Mouse (Mus musculus) left cerebral cortex, postnatal 4 days (tissue): ENCODE results near the gene Cd247. TPM values are rescaled to one million over a fixed set of nuclear protein-coding genes. Genes with fewer than 3 reads are reported as not detected.

ENCODE experiments used
- DNase-seq: peaks from one replicate; pipeline ENCODE4 v3.0.0-alpha.2; 2022
- intact Hi-C: fragments of 180-260 bp; cut with DNase I; formaldehyde crosslinking; loops from one replicate; pipeline ENCODE4 v1.15.1; 2025
- total RNA-seq, 2 experiments: library from RNA; stranded (reverse); gene quantifications; 2 replicates each; pipeline ENCODE4 v1.2.3; 2021

Gene Cd247
- total RNA-seq, 2 experiments from 2014 or later: 0.28 TPM; not detected in 1

- DNase-seq: no peak
- intact Hi-C loops: loop anchor here (10.0 kb wide), 1 partner anchor 115 kb away; no protein-coding TSS in a partner anchor
Measured at GRCm38 (mm10) chr1:165849458-165850445, 61.3 kb downstream of the Cd247 start.

DNA sequence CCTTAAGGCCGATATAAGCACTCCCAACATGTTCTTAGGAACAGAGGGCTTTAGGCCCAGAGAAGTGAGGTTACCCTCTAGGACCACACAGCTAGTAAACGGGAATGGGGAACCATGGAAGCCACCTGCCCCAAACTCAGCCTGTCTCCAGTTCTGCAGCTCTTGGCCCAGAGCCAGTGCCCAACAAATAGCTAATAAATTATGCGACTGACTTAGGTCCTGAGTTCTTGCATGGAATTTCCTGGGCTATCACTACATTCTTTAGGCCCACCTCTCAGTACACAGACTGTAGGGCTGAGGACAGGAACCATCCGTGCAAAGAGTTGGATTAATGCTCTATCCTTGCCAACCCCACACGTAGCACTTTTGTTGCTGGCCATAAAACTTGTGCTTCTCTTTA lies 63.6 kb downstream of the Cd247 start:
- intact Hi-C loops: loop anchor here (10.0 kb wide), 1 partner anchor 113 kb away; no protein-coding TSS in a partner anchor

GRCm38 (mm10) chr1:165853131-165853721 lies 64.7 kb downstream of the Cd247 start:
- no peak for DNase-seq
- intact Hi-C loops: loop anchor here (10.0 kb wide), 1 partner anchor 112 kb away; no protein-coding TSS in a partner anchor

More for the DNA sequence above, 63.6 kb downstream of the Cd247 start:
- no peak for DNase-seq

- intact Hi-C loops: loop anchor here (10.0 kb wide), 1 partner anchor 111 kb away; no protein-coding TSS in a partner anchor
- DNase-seq: peak; percentile 79
Measured at GRCm38 (mm10) chr1:165853729-165854420, 65.4 kb downstream of the Cd247 start.

DNA sequence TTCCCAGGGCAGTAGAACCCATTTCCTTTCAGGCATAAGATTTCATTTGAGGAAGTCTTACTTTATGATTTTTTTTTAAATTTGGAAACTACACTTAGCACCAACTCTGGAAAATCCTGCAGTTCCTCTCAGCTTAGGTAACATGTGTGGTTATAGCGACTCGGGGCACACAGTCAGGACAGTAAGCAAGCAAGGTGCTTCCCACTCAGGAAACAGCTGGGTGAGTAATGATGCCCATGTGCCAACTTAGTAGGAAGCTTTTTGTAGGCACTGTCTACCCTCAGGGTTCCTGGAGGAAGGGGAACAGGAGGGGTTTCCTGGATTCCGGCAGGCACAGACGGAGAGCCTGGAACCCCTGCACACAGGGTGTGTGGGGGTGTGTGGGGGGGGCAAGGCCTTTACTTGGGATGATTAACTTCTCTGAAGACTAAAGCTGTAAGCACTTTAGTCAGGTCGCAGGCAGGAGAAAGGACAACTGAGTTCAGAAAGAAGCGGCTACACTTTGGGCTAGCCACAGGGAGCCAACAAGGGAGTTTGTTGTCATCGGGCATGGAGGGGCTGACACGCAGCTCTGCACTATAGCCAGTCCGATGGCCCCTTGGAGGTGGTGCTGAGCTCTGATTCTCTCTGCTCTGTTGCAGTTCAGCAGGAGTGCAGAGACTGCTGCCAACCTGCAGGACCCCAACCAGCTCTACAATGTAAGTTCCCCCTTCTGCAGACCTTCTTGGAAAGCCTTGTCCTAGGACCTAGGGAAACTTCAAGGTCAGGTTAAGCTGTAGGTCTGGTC lies 67.5 kb downstream of the Cd247 start:
- DNase-seq: no peak
- intact Hi-C loops: loop anchor here (10.0 kb wide), 1 partner anchor 109 kb away; no protein-coding TSS in a partner anchor

DNA sequence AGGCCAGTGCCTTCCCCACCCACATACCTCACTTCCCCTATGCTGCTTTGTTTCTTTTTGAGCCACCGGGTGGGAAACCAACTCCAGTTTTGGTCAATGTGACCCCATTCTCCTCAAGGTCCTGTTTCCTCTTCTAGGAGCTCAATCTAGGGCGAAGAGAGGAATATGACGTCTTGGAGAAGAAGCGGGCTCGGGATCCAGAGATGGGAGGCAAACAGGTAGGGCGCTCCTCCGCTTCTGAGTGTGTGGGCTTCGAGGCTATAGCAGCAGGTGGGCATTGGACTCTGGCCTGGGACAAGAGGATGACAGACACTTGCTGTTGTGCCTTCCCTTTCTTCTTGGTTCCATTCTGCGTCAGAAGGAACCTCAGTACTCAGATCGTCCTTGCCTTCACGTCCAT lies 68.8 kb downstream of the Cd247 start:
- intact Hi-C loops: loop anchor here (10.0 kb wide), 1 partner anchor 108 kb away; no protein-coding TSS in a partner anchor

GRCm38 (mm10) chr1:165858356-165858755 lies 69.9 kb downstream of the Cd247 start:
- DNase-seq: no peak
- intact Hi-C loops: loop anchor here (10.0 kb wide), 1 partner anchor 106 kb away; no protein-coding TSS in a partner anchor

More for the DNA sequence above, 68.8 kb downstream of the Cd247 start:
- no peak for DNase-seq

DNA sequence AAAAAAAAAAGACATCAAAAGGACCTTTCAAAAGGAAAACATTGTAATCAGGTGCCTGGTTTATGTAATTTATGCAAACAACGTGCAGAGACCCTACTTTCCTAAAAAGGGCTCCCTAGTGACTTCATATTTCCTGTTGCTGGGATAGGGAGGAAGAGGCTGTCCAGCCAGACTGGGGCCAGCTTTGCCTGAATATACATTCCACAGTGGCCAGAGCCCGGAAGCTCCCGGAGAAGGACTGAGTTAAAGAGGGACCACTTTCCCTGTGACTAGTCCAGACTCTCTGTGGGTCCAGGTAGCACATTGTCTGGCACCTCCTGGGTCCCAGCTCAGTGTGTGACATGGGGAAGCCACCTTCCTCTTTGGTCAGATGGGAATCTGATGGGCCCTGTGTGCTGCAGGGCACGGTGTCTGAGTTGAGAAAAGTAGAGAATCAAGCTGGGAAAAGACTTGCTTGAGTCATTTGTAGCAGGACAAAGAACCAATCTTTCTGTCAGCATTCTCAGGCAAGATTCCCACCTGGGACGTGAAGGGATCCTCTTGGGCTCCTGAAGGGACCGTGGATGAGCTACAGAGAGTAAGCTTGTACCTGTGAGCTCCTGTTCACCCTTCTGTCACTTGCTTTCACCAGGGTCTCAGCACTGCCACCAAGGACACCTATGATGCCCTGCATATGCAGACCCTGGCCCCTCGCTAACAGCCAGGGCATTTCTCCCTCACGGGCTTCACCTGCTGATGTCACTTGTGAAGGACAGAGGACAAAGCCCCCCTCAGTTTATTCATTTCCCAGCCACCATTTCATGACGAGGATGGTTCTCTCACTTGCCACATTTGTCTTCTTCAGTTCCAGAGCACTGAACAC lies 72.1 kb downstream of the Cd247 start:
- intact Hi-C loops: no loop called here
- no peak for DNase-seq

DNA sequence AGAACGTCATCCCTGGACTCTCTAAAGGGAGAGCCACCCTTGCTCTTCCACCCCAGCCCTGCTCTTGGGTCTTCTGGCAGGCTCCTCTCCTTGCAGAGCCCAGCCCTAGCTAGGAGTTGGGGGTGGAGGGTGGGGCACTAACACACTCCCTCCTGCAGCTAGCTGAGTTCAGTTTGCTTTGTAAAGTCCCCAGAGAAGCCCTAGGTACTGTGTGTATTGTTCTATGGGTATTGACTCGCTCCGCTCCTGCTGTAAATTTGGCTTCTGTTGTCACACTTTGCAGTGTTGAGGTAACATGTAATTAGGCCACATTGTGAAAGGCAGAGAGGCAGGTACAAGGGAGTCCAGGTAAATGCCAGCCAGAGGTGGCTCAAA lies 72.7 kb downstream of the Cd247 start:
- no peak for DNase-seq
- intact Hi-C loops: no loop called here

DNA sequence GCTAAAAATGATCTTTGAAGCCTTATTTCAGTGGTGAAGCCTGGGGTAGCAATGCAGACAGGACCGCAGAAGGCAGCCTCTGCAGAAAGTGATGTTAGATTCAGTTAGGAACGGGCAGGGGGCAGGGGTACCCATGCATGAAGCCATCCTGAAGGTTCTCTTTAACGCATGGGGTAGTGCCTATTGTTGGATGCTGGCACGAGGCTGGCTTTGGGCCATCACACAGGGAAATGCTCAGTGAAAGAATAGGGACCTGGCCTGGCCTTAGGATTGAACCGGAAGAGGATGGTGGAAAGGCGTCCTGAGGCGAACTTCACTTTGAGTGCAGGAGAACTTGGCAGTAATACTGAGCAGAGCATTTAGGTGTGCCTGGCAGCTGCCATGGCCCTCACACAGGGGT lies 73.6 kb downstream of the Cd247 start:
- intact Hi-C loops: no loop called here
- no peak for DNase-seq

GRCm38 (mm10) chr1:165864864-165865795 lies 76.6 kb downstream of the Cd247 start:
- intact Hi-C loops: no loop called here
- no peak for DNase-seq

DNA sequence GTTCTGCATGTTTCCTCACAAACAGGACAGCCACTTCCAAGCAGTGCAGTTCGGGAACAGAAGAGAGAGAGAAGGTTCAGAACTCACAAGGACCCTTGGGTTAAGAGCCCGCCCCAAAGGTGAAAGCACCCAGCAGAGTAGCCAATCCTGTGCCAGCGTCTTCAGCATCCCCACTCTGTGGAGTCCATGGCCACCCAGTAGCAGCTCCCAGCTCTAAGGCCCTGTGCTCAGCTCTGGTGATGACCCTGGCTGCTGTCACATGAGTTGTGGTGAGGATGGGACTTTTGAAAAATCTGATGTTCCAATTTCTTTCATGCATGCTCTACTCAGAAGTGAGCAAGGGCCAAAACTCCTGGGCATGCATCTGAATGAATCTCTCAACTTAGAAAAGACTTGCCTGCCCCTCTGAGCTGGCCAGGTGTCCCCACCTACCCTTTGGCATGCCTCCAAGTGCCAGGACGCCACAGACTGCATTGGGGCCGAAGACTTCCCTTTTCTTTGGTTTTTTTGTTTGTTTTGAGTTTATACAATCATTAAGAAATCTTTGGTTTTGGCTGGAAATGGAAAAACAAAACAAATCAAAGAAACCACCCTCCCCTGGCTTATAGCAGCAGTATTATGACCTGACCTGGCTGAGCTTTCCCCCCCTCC lies 78.3 kb downstream of the Cd247 start:
- no peak for DNase-seq
- intact Hi-C loops: no loop called here

DNA sequence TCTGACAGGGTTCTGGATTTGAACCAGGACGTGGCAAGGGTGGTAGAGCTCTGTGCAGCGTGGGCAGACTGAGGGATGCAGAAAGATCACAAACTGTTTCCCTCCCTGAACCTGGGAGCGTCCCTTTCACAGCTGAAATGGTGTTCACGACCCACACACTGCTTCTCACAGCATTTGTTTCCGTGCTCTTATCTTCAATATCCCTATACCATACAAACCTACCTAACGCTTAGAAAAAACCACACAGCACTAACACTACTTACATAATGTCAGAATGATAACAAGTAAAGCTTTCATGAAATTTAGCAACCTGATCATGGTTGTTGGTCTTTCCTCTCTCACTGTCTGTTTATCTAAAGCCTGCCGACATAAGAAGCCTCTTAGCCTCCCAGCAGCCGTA lies 80.2 kb downstream of the Cd247 start:
- intact Hi-C loops: no loop called here
- DNase-seq: no peak

- no peak for DNase-seq
- intact Hi-C loops: no loop called here
Measured at GRCm38 (mm10) chr1:165874645-165875044, 86.2 kb downstream of the Cd247 start.

DNA sequence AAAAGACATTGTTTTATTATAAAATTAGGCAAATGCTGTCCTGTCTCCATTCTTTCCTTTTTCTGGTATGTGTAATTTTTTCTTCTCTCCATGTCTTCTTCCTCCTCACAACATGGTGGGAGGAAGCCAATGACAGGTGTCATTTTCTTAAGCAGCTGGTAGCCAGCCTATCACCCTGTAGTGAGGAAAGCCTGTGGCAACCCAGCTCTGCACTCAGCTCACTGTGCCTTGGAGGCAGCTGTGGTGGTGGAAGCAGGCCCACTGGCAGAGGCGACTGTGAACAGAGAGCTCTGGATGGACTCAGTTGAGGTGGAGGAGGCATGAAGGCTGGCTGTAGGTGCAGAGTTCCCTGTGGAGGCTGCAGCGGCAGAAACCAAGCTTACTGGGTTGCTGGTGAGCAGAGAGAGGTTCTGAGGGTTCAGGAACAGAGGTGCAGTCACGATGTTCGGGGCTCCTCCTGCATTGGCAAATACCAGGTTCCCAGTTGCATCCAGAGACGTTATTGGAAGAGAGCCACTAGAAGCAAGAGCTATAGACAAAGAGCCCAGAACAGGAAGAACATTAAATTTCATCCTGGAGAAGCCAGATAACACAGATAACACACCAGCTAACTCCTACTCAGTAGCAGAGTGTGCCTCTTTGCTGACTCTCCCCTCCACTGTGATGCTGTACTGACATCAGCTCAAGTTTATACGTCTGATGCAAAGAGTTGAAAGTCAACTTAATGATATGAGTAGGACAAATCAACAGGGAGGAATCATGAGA lies 87.2 kb downstream of the Cd247 start:
- no peak for DNase-seq
- intact Hi-C loops: no loop called here

- intact Hi-C loops: no loop called here
- DNase-seq: no peak
Measured at GRCm38 (mm10) chr1:165878751-165879150, 90.3 kb downstream of the Cd247 start.
